Mouse (Mus musculus): ENCODE data around the gene Hagh.

The Hagh gene

GRCm38 (mm10) chr17:24902671-24903474 is 62.9 kb downstream of the Hagh start:
- peak; percentile 72 for DNase-seq (ENCODE audit: low spot score)

- no peak for DNase-seq (ENCODE audit: low spot score)
Observed at GRCm38 (mm10) chr17:24903767-24904166, 63.8 kb downstream of the Hagh start.

- DNase-seq (ENCODE audit: low spot score): no peak
Observed at GRCm38 (mm10) chr17:24907591-24907990, 67.6 kb downstream of the Hagh start.

GRCm38 (mm10) chr17:24913984-24914383 is 74.0 kb downstream of the Hagh start:
- no peak for DNase-seq (ENCODE audit: low spot score)
